Mouse (Mus musculus): Measurements from ENCODE around the gene Inava. TPM values are rescaled to one million over a fixed set of nuclear protein-coding genes. Genes with fewer than 3 reads are reported as not detected.

The Inava gene
- polyA plus RNA-seq (2012; rRNA removed): 0.16 and 0.28 TPM in 2 replicates
- polyA plus RNA-seq (2014; fragmentation: Nextera tagmentation; extraction: Ambion mirVana): 0.13 and 0.36 TPM in 2 replicates

- no peaks in the 10 kb centered on the region for H3K36me3 ChIP-seq (replicated peaks; ENCODE audit: control insufficient read depth, insufficient read depth, low read depth)
- H3K4me1 ChIP-seq (replicated peaks; ENCODE audit: control insufficient read depth in 2 of 2, insufficient read depth in 2 of 2, low read length in 1 of 2): 0 out of 4 replicates have a peak, but pooled peaks cover 0 to 6% of the 10 kb centered on the region in 2 experiments
- peak within 1 kb of the TSS; percentile 32 to 52 for H3K4me3 ChIP-seq (ENCODE audit: insufficient read depth in 1 of 2, low read depth in 2 of 2, low read length in 2 of 2)
- DNase-seq (ENCODE audit: low read depth in 3 of 3, low spot score in 3 of 3) (no peak), ATAC-seq (ENCODE audit: insufficient read depth) (peak; percentile 39; the same call in 1 of the 2 replicates)
- TF ChIP-seq EP300 (IDR thresholded peaks at IDR 0.05; ENCODE audit: low read depth) (no peak), CTCF (IDR thresholded peaks at IDR 0.05; ENCODE audit: low read depth) (0 out of 2 replicates have a peak, but pooled peaks have one; percentile 63)
- peak within 1 kb of the TSS; percentile 71 for H3K4me2 ChIP-seq (ENCODE audit: low read depth)
- no peaks in the 10 kb centered on the region for H3K9me3 ChIP-seq (ENCODE audit: control insufficient read depth, low read length)
- no peak within 1 kb of the TSS for H3K9ac ChIP-seq (replicated peaks)
- no peak within 1 kb of the TSS for H3K27ac ChIP-seq
- H3K27me3 ChIP-seq (ENCODE audit: control insufficient read depth, insufficient read depth, low read length): peaks cover 50% of the 10 kb centered on the region
- WGBS (ENCODE audit: insufficient replicate concordance): 1% methylated on average over 50 of the region's 51 CpGs
These were observed at the start of gene Inava for GRCm38 (mm10) chr1:136233892-136234594. Gene Inava, minus strand, starts transcription at chr1:136234264.

DNA sequence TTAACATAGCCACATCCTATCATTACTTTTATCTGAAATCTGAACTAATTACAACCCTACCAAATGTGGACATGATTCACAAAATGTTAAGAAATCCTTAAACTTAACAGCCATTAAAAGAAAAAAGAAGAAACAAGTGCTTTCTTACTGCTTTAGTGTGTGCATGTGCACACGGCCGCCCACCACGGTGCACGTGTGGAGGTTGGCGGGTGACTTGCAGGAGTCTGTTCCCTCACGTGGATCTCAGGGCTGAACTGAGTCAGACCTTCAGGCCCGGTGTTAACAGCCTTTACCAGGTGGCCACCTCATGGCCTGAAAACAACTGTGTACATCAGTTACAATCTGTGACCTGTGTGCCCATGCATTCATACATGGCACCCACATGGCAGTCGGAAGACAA is 43.3 kb upstream of the Inava start:
- no peaks in the 10 kb centered on the region for H3K27me3 ChIP-seq (ENCODE audit: control insufficient read depth, insufficient read depth, low read length)
- no peak overlapping the region for H3K4me2 ChIP-seq (ENCODE audit: low read depth)
- TF ChIP-seq CTCF (IDR thresholded peaks at IDR 0.05; ENCODE audit: low read depth): no peak
- TF ChIP-seq EP300 (IDR thresholded peaks at IDR 0.05; ENCODE audit: low read depth): no peak
- no peak overlapping the region for H3K4me3 ChIP-seq (ENCODE audit: insufficient read depth in 1 of 2, low read depth in 2 of 2, low read length in 2 of 2)
- H3K4me1 ChIP-seq (replicated peaks; ENCODE audit: control insufficient read depth in 2 of 2, insufficient read depth in 2 of 2, low read length in 1 of 2): no peaks in the 10 kb centered on the region
- DNase-seq (ENCODE audit: low read depth in 3 of 3, low spot score in 3 of 3) (no peak), ATAC-seq (ENCODE audit: insufficient read depth) (no peak)
- 95% methylated on average over 8 of the region's 8 CpGs for WGBS (ENCODE audit: insufficient replicate concordance)
- peaks cover 95% of the 10 kb centered on the region for H3K36me3 ChIP-seq (replicated peaks; ENCODE audit: control insufficient read depth, insufficient read depth, low read depth)
- H3K9ac ChIP-seq (replicated peaks): no peak overlapping the region
- no peak overlapping the region for H3K27ac ChIP-seq
- H3K9me3 ChIP-seq (ENCODE audit: control insufficient read depth, low read length): no peaks in the 10 kb centered on the region

DNA sequence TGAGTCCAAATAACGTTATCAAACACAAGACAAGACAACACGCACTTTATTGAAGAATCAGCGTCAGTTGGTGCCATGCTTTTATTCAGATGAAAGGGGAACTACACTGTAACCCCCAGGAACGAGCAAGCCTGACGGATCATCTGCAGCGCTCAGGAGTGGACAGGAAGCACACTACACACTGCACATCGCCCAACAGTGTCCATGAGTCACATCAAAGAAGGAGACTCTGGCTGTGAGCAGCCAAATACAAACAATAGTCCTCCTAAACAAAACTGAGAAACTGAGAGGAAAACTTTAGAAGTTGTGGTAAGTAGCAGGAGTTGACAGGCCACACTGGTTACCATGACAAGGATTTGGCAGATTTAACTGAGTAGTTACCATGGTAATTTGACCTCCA is 34.2 kb upstream of the Inava start:
- peaks cover 40% of the 10 kb centered on the region for H3K36me3 ChIP-seq (replicated peaks; ENCODE audit: control insufficient read depth, insufficient read depth, low read depth)
- DNase-seq (ENCODE audit: low read depth in 3 of 3, low spot score in 3 of 3): no peak
- 55% methylated on average over 7 of the region's 7 CpGs for WGBS (ENCODE audit: insufficient replicate concordance)

GRCm38 (mm10) chr1:136266127-136266526 is 32.1 kb upstream of the Inava start:
- ATAC-seq (ENCODE audit: insufficient read depth) (no peak), DNase-seq (ENCODE audit: low read depth in 3 of 3, low spot score in 3 of 3) (no peak)
- H3K27me3 ChIP-seq (ENCODE audit: control insufficient read depth, insufficient read depth, low read length): peaks cover 7% of the 10 kb centered on the region
- H3K4me3 ChIP-seq (ENCODE audit: insufficient read depth in 1 of 2, low read depth in 2 of 2, low read length in 2 of 2): no peak overlapping the region
- no peak overlapping the region for H3K27ac ChIP-seq
- TF ChIP-seq CTCF (IDR thresholded peaks at IDR 0.05; ENCODE audit: low read depth) (no peak), EP300 (IDR thresholded peaks at IDR 0.05; ENCODE audit: low read depth) (no peak)
- H3K36me3 ChIP-seq (replicated peaks; ENCODE audit: control insufficient read depth, insufficient read depth, low read depth): peaks cover 21% of the 10 kb centered on the region
- H3K4me2 ChIP-seq (ENCODE audit: low read depth): no peak overlapping the region
- no peaks in the 10 kb centered on the region for H3K9me3 ChIP-seq (ENCODE audit: control insufficient read depth, low read length)
- H3K4me1 ChIP-seq (replicated peaks; ENCODE audit: control insufficient read depth in 2 of 2, insufficient read depth in 2 of 2, low read length in 1 of 2): peaks cover 0 to 3% of the 10 kb centered on the region in 2 experiments; a peak in 2 of 4 replicates
- WGBS (ENCODE audit: insufficient replicate concordance): 18% methylated on average over 6 of the region's 6 CpGs
- no peak overlapping the region for H3K9ac ChIP-seq (replicated peaks)

More for the DNA sequence above, 34.2 kb upstream of the Inava start:
- Histone ChIP-seq H3K27me3 (ENCODE audit: control insufficient read depth, insufficient read depth, low read length) (no peaks in the 10 kb centered on the region), H3K4me3 (ENCODE audit: insufficient read depth in 1 of 2, low read depth in 2 of 2, low read length in 2 of 2) (no peak overlapping the region), H3K9me3 (ENCODE audit: control insufficient read depth, low read length) (no peaks in the 10 kb centered on the region), H3K9ac (replicated peaks) (no peak overlapping the region), H3K4me1 (replicated peaks; ENCODE audit: control insufficient read depth in 2 of 2, insufficient read depth in 2 of 2, low read length in 1 of 2) (peaks cover 0 to 3% of the 10 kb centered on the region in 2 experiments; a peak in 2 of 4 replicates), H3K4me2 (ENCODE audit: low read depth) (no peak overlapping the region), H3K27ac (no peak overlapping the region)
- ATAC-seq (ENCODE audit: insufficient read depth): no peak
- TF ChIP-seq CTCF (IDR thresholded peaks at IDR 0.05; ENCODE audit: low read depth): no peak

- H3K4me2 ChIP-seq (ENCODE audit: low read depth): no peak overlapping the region
- ATAC-seq (ENCODE audit: insufficient read depth): no peak
- no peak overlapping the region for H3K9ac ChIP-seq (replicated peaks)
- peaks cover 0 to 3% of the 10 kb centered on the region in 2 experiments; a peak in 2 of 4 replicates for H3K4me1 ChIP-seq (replicated peaks; ENCODE audit: control insufficient read depth in 2 of 2, insufficient read depth in 2 of 2, low read length in 1 of 2)
- peaks cover 35% of the 10 kb centered on the region for H3K27me3 ChIP-seq (ENCODE audit: control insufficient read depth, insufficient read depth, low read length)
- no peaks in the 10 kb centered on the region for H3K9me3 ChIP-seq (ENCODE audit: control insufficient read depth, low read length)
- H3K27ac ChIP-seq: no peak overlapping the region
- TF ChIP-seq CTCF (IDR thresholded peaks at IDR 0.05; ENCODE audit: low read depth) (no peak), EP300 (IDR thresholded peaks at IDR 0.05; ENCODE audit: low read depth) (no peak)
- H3K4me3 ChIP-seq (ENCODE audit: insufficient read depth in 1 of 2, low read depth in 2 of 2, low read length in 2 of 2): no peak overlapping the region
- DNase-seq (ENCODE audit: low read depth in 3 of 3, low spot score in 3 of 3): no peak
- WGBS (ENCODE audit: insufficient replicate concordance): 77% methylated on average over 5 of the region's 5 CpGs
- peaks cover 2% of the 10 kb centered on the region for H3K36me3 ChIP-seq (replicated peaks; ENCODE audit: control insufficient read depth, insufficient read depth, low read depth)
These were observed 29.3 kb upstream of the Inava start for GRCm38 (mm10) chr1:136263355-136263754.
